Mouse (Mus musculus) inflammation-experienced regulatory T-cells, adult 6 months (primary cell): Measurements from ENCODE around the gene Izumo1. TPM values are rescaled to one million over a fixed set of nuclear protein-coding genes. Genes with fewer than 3 reads are reported as not detected.
"Not testable (repeated sequence)": the region's sequence is repeated elsewhere in the genome, so short reads cannot be mapped to it uniquely, and the experiment has no call there.

ENCODE experiments used
- ATAC-seq: one replicate; pipeline ENCODE4 v1.8.0; 2017
- polyA plus RNA-seq, 3 experiments: library from polyadenylated mRNA; unstranded; fragments of 100-300 nt; shearing (Covaris generic); gene quantifications; one replicate each; pipeline ENCODE4 v1.2.1; 2017

Gene Izumo1
- polyA plus RNA-seq, 3 experiments from 2014 or later = not detected

GRCm38 (mm10) chr7:45643441-45644178 lies 22.0 kb downstream of the Izumo1 start:
- ATAC-seq = peak; percentile 97

GRCm38 (mm10) chr7:45644183-45644582 lies 22.6 kb downstream of the Izumo1 start:
- no peak for ATAC-seq

- ATAC-seq = no peak
Measured at GRCm38 (mm10) chr7:45644872-45645590, 23.4 kb downstream of the Izumo1 start.

GRCm38 (mm10) chr7:45645591-45645971 lies 24.0 kb downstream of the Izumo1 start:
- ATAC-seq = no peak

- no peak for ATAC-seq
Measured at GRCm38 (mm10) chr7:45646671-45647070, 25.1 kb downstream of the Izumo1 start.

GRCm38 (mm10) chr7:45649351-45649750 lies 27.7 kb downstream of the Izumo1 start:
- ATAC-seq = no peak

GRCm38 (mm10) chr7:45650484-45650883 lies 28.9 kb downstream of the Izumo1 start:
- ATAC-seq = not testable (repeated sequence)

- ATAC-seq = no peak
Measured at GRCm38 (mm10) chr7:45654424-45655047, 32.9 kb downstream of the Izumo1 start.

GRCm38 (mm10) chr7:45660746-45661478 lies 39.3 kb downstream of the Izumo1 start:
- no peak for ATAC-seq

- ATAC-seq = not testable (repeated sequence)
Measured at GRCm38 (mm10) chr7:45661702-45662101, 40.1 kb downstream of the Izumo1 start.

GRCm38 (mm10) chr7:45665303-45666138 lies 43.9 kb downstream of the Izumo1 start:
- ATAC-seq = no peak

GRCm38 (mm10) chr7:45666161-45666560 lies 44.5 kb downstream of the Izumo1 start, which contains the start of gene Fut2:
Gene Fut2, minus strand, starts transcription at chr7:45666394.
- ATAC-seq = no peak

- ATAC-seq = no peak
Measured at GRCm38 (mm10) chr7:45667761-45668160, 46.1 kb downstream of the Izumo1 start.

GRCm38 (mm10) chr7:45668921-45669320 lies 47.3 kb downstream of the Izumo1 start:
- no peak for ATAC-seq

- ATAC-seq = no peak
Measured at GRCm38 (mm10) chr7:45677627-45678295, 56.1 kb downstream of the Izumo1 start.

Other genes starting within 250 kb of the Izumo1 start
- gene Snrnp70, start 226.1 kb upstream of the Izumo1 start, polyA plus RNA-seq = 100 to 1,000 TPM in 1 of 3 experiments, 10 to 100 TPM in 2; 72.4 to 131 (median 77.7) TPM
- not detected for gene Kcna7, start 216.2 kb upstream of the Izumo1 start, polyA plus RNA-seq
- gene Ntf5, start 208.1 kb upstream of the Izumo1 start, polyA plus RNA-seq = under 1 TPM in 2 of 3 experiments, not detected in 1; 0.31 to 0.34 TPM
- gene Lhb, start 201.0 kb upstream of the Izumo1 start, polyA plus RNA-seq = not detected
- gene Gys1, start 187.0 kb upstream of the Izumo1 start, polyA plus RNA-seq = 1 to 10 TPM; 6.7 to 10.0 (median 9.7) TPM
- gene Ruvbl2, start 183.7 kb upstream of the Izumo1 start, polyA plus RNA-seq = 10 to 100 TPM; 36.7 to 48.4 (median 43.8) TPM
- gene Ftl1, start 161.9 kb upstream of the Izumo1 start, polyA plus RNA-seq = 1,000 to 10,000 TPM; 1,271 to 2,003 (median 1,772) TPM
- gene Bax, start 154.9 kb upstream of the Izumo1 start, polyA plus RNA-seq = 100 to 1,000 TPM; 138 to 175 (median 143) TPM
- gene Tulp2, start 139.9 kb upstream of the Izumo1 start, polyA plus RNA-seq = 1 to 10 TPM in 1 of 3 experiments, under 1 TPM in 2; 0.23 to 1.8 (median 0.29) TPM
- not detected for gene Gm45808, start 135.0 kb upstream of the Izumo1 start, polyA plus RNA-seq
- 1 to 10 TPM; 1.0 to 1.1 (median 1.1) TPM for gene Dhdh, start 133.0 kb upstream of the Izumo1 start, polyA plus RNA-seq
- 100 to 1,000 TPM; 119 to 153 (median 121) TPM for gene Nucb1, start 111.4 kb upstream of the Izumo1 start, polyA plus RNA-seq
- gene Ppp1r15a, start 95.5 kb upstream of the Izumo1 start, polyA plus RNA-seq = 10 to 100 TPM; 30.4 to 76.6 (median 56.4) TPM
- under 1 TPM; 0.36 to 0.78 (median 0.53) TPM for gene Plekha4, start 95.5 kb upstream of the Izumo1 start, polyA plus RNA-seq
- gene Hsd17b14, start 66.9 kb upstream of the Izumo1 start, polyA plus RNA-seq = under 1 TPM; 0.82 to 0.95 (median 0.91) TPM
- 10 to 100 TPM; 33.2 to 54.7 (median 51.4) TPM for gene Bcat2, start 51.7 kb upstream of the Izumo1 start, polyA plus RNA-seq
- gene Fgf21, start 6.3 kb upstream of the Izumo1 start, polyA plus RNA-seq = not detected
- gene Fut1, start 4.5 kb upstream of the Izumo1 start, polyA plus RNA-seq = not detected
- under 1 TPM in 1 of 3 experiments, not detected in 2; 0.17 TPM for gene Rasip1, start 5.7 kb downstream of the Izumo1 start, polyA plus RNA-seq
- not detected for gene Mamstr, start 18.2 kb downstream of the Izumo1 start, polyA plus RNA-seq
- not detected for gene Fut2, start 44.6 kb downstream of the Izumo1 start, polyA plus RNA-seq
- gene Ntn5, start 62.2 kb downstream of the Izumo1 start, polyA plus RNA-seq = not detected
- gene Sec1, start 72.6 kb downstream of the Izumo1 start, polyA plus RNA-seq = under 1 TPM in 1 of 3 experiments, not detected in 2; 0.22 TPM
- gene Car11, start 78.0 kb downstream of the Izumo1 start, polyA plus RNA-seq = 1 to 10 TPM in 2 of 3 experiments, not detected in 1; 1.5 TPM
- 1 to 10 TPM; 3.1 to 8.6 (median 6.5) TPM for gene Dbp, start 83.3 kb downstream of the Izumo1 start, polyA plus RNA-seq
- 1,000 to 10,000 TPM; 1,609 to 2,946 (median 2,383) TPM for gene Rpl18, start 93.6 kb downstream of the Izumo1 start, polyA plus RNA-seq
- 10 to 100 TPM; 12.1 to 17.3 (median 15.5) TPM for gene Sphk2, start 96.2 kb downstream of the Izumo1 start, polyA plus RNA-seq
- under 1 TPM in 2 of 3 experiments, not detected in 1; 0.63 to 0.80 TPM for gene Fam83e, start 99.4 kb downstream of the Izumo1 start, polyA plus RNA-seq
- gene Spaca4, start 104.0 kb downstream of the Izumo1 start, polyA plus RNA-seq = not detected
- gene Lmtk3, start 161.9 kb downstream of the Izumo1 start, polyA plus RNA-seq = under 1 TPM in 1 of 3 experiments, not detected in 2; 0.58 TPM
- gene Sult2b1, start 162.9 kb downstream of the Izumo1 start, polyA plus RNA-seq = 1 to 10 TPM; 3.4 to 6.4 (median 3.8) TPM
- 10 to 100 TPM; 11.9 to 19.8 (median 16.7) TPM for gene Cyth2, start 192.8 kb downstream of the Izumo1 start, polyA plus RNA-seq
- not detected for gene Kcnj14, start 203.0 kb downstream of the Izumo1 start, polyA plus RNA-seq
- gene Grwd1, start 209.1 kb downstream of the Izumo1 start, polyA plus RNA-seq = 10 to 100 TPM; 16.5 to 29.3 (median 27.2) TPM